In the genomic region with DNA sequence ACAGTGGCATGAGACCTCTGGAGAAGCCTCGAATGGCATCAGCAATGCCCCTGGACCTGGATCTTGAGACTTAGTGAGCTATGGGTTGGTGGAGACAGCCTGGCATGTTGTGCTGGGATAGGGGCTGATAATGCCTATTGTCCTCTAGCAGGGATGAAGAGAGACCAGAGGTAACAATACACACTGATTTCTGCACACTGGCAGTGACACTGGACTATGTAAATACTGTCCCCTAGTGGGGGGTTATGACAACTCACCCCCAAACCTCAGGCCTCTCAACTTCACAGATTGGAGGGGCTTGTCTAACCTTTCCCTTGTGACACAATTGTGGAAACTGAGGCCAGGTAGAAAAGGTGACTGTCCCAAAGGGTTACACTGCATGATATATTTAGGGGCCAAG, we compare ENCODE assay signal across 9 mouse cellular contexts.
DNase-seq lines count a peak whose midpoint lies in the region; ATAC-seq and TF ChIP-seq lines count a peak whose summit lies in the region.
"Had no signal": no experiment of that assay in that cellular context is flagged by ENCODE, and none has a peak within 500 bp of the region (broad histone marks: within the 10 kb centered on the region; RNA-seq: fewer than 3 reads in every experiment).

No protein-coding gene starts in this region.

- H3K4me3 ChIP-seq in cerebellum, adult 2 months (replicated peaks; ENCODE audit: insufficient read depth, low read depth, low read length): no peak overlapping the region
- H3K4me3 ChIP-seq in forebrain, embryonic 13.5 days: no peak overlapping the region
- H3K4me3 ChIP-seq in midbrain, embryonic 16.5 days (ENCODE audit: low read depth, low read length): no peak overlapping the region
- H3K4me3 ChIP-seq: heart, embryonic 13.5 days had no signal

- peak; percentile 63; the same call in 1 of the 2 replicates for TF ChIP-seq CTCF in cerebellum, adult 2 months (IDR thresholded peaks at IDR 0.05; ENCODE audit: borderline replicate concordance, insufficient read depth, low read depth, low read length)

- no peak overlapping the region for H3K27ac ChIP-seq in cerebellum, adult 2 months (ENCODE audit: insufficient read depth, low read length)
- no peak overlapping the region for H3K27ac ChIP-seq in forebrain, embryonic 13.5 days
- H3K27ac ChIP-seq in midbrain, embryonic 16.5 days (ENCODE audit: low read length): no peak overlapping the region
- H3K27ac ChIP-seq: heart, embryonic 13.5 days had no signal

- peaks cover 2% of the 10 kb centered on the region; the same call in 1 of the 2 replicates for H3K4me1 ChIP-seq in cerebellum, adult 2 months (ENCODE audit: control insufficient read depth, insufficient read depth, low read length)
- H3K4me1 ChIP-seq in forebrain, embryonic 13.5 days: no peaks in the 10 kb centered on the region
- no peaks in the 10 kb centered on the region for H3K4me1 ChIP-seq in midbrain, embryonic 16.5 days (ENCODE audit: control insufficient read depth, insufficient read depth, low read length)

- no peaks in the 10 kb centered on the region for H3K9me3 ChIP-seq in forebrain, embryonic 13.5 days (replicated peaks)
- H3K9me3 ChIP-seq in midbrain, embryonic 16.5 days (replicated peaks; ENCODE audit: control insufficient read depth, low read length, poor library complexity, severe bottlenecking): no peaks in the 10 kb centered on the region
- H3K9me3 ChIP-seq: heart, embryonic 13.5 days had no signal

- WGBS in cerebellum, adult 2 months: 74% methylated on average over 1 of the region's 1 CpGs
- WGBS in forebrain, embryonic 13.5 days: 84% methylated on average over 1 of the region's 1 CpGs
- 68% methylated on average over 1 of the region's 1 CpGs for WGBS in midbrain, embryonic 16.5 days

- H3K4me2 ChIP-seq in forebrain, embryonic 13.5 days: no peak overlapping the region
- no peak overlapping the region for H3K4me2 ChIP-seq in midbrain, embryonic 16.5 days (ENCODE audit: low read length)
- H3K4me2 ChIP-seq: heart, embryonic 13.5 days had no signal

- H3K36me3 ChIP-seq in forebrain, embryonic 13.5 days (ENCODE audit: poor library complexity, severe bottlenecking): no peaks in the 10 kb centered on the region
- no peaks in the 10 kb centered on the region for H3K36me3 ChIP-seq in midbrain, embryonic 16.5 days (ENCODE audit: control insufficient read depth, insufficient read depth, low read length)
- H3K36me3 ChIP-seq: heart, embryonic 13.5 days had no signal

- peak in 1 of 2 experiments; percentile 23 for DNase-seq in cerebellum, adult 2 months
- no peak for DNase-seq in cerebellum, adult 11 months
- peak; percentile 23 for DNase-seq in right cerebral cortex, postnatal 25 days
- DNase-seq in right cerebral cortex, postnatal 36 days (ENCODE audit: low spot score in 2 of 2): no peak
- peak; percentile 8 to 15 for DNase-seq in kidney, postnatal 36 days
- DNase-seq in urinary bladder, adult 2 months (ENCODE audit: low spot score): no peak

- no peaks in the 10 kb centered on the region for H3K27me3 ChIP-seq in cerebellum, adult 2 months (ENCODE audit: control insufficient read depth, insufficient read depth, low read length)
- no peaks in the 10 kb centered on the region for H3K27me3 ChIP-seq in forebrain, embryonic 13.5 days
- no peaks in the 10 kb centered on the region for H3K27me3 ChIP-seq in midbrain, embryonic 16.5 days (ENCODE audit: control insufficient read depth, insufficient read depth, low read depth, low read length)
- H3K27me3 ChIP-seq: heart, embryonic 13.5 days had no signal

- TF ChIP-seq POLR2A in cerebellum, adult 2 months (IDR thresholded peaks at IDR 0.05; ENCODE audit: borderline replicate concordance, insufficient read depth, low read length): no peak

- ATAC-seq in forebrain, embryonic 13.5 days: peak; percentile 88
- peak; percentile 54; the same call in 1 of the 2 replicates for ATAC-seq in midbrain, embryonic 16.5 days

- no peak overlapping the region for H3K9ac ChIP-seq in forebrain, embryonic 13.5 days
- no peak overlapping the region for H3K9ac ChIP-seq in midbrain, embryonic 16.5 days (ENCODE audit: low read depth, low read length)
- H3K9ac ChIP-seq: heart, embryonic 13.5 days had no signal

Comparison
In these comparisons a context has a peak if more than half of its experiments do, and no peak if none do; other contexts are left out.
1. DNase-seq: peak in right cerebral cortex, postnatal 25 days (single experiment) and kidney, postnatal 36 days (2 of 2); none in cerebellum, adult 11 months (single experiment), right cerebral cortex, postnatal 36 days (0 of 2) and urinary bladder, adult 2 months (single experiment).